Mouse (Mus musculus) E14TG2a.4 (cell line): ENCODE results near the gene Pdhx.

Experiments
- CTCF ChIP-seq: conservative IDR thresholded peaks from 2 replicates; pipeline ENCODE4 v1.5.1; 2014; ENCODE audit warnings: low read length
- POU5F1 ChIP-seq: IDR thresholded peaks from 2 replicates; pipeline ENCODE4 v1.6.1; 2014; ENCODE audit warnings: low read length, borderline replicate concordance

- TF ChIP-seq CTCF, result no peak
- TF ChIP-seq POU5F1, result no peak
Observed at GRCm38 (mm10) chr2:103118324-103119196, 45.2 kb upstream of the Pdhx start.
